Mouse (Mus musculus) forebrain, embryonic 10.5 days (tissue): ENCODE measurements around the gene Dnmt3c. TPM values are rescaled to one million over a fixed set of nuclear protein-coding genes. Genes with fewer than 3 reads are reported as not detected.
"Not testable (repeated sequence)": the region's sequence is repeated elsewhere in the genome, so short reads cannot be mapped to it uniquely, and the experiment has no call there.

Experiments used
- DNase-seq: peaks from one replicate; pipeline ENCODE4 v3.0.0-alpha.2; 2017; ENCODE audit warnings: low spot score; ENCODE audit errors: extremely low spot score
- H3K27ac ChIP-seq: fragments of 300-500 bp; sonication (generic); 2 replicates; pipeline ENCODE4 v1.5.1; 2016; ENCODE audit warnings: mild to moderate bottlenecking
- H3K27me3 ChIP-seq: fragments of 300-500 bp; sonication (generic); 2 replicates; pipeline ENCODE4 v1.6.1; 2016; ENCODE audit warnings: mild to moderate bottlenecking; ENCODE audit not compliant: poor library complexity, severe bottlenecking
- H3K36me3 ChIP-seq: fragments of 300-500 bp; sonication (generic); replicated peaks from 2 replicates; pipeline ENCODE4 v1.6.1; 2016; ENCODE audit warnings: mild to moderate bottlenecking, moderate library complexity
- H3K4me1 ChIP-seq: fragments of 300-500 bp; sonication (generic); 2 replicates; pipeline ENCODE4 v1.6.1; 2016
- H3K4me3 ChIP-seq: fragments of 300-500 bp; sonication (generic); 2 replicates; pipeline ENCODE4 v1.5.1; 2016; ENCODE audit warnings: mild to moderate bottlenecking, moderate library complexity
- H3K9me3 ChIP-seq: fragments of 300-500 bp; sonication (generic); 2 replicates; pipeline ENCODE4 v1.6.1; 2016; ENCODE audit warnings: mild to moderate bottlenecking, moderate library complexity
- WGBS: fragments of 180-500 bp; shearing (Covaris S2); methylation state at CpG from one replicate; pipeline ENCODE4 v1.1.7; 2016; 5-methylcytosine and 5-hydroxymethylcytosine counted together
- polyA plus RNA-seq: library from polyadenylated mRNA; unstranded; fragments of >200 nt; fragmentation: Nextera tagmentation; extraction: Ambion mirVana; gene quantifications from 2 replicates; pipeline ENCODE4 v1.2.1, GENCODE M21; 2016

Dnmt3c gene
- 0.07 TPM in 1 of 2 replicates, not detected in the other for polyA plus RNA-seq

GRCm38 (mm10) chr2:153696352-153696751 is at the start of gene Dnmt3c:
Gene Dnmt3c (plus strand): TSS chr2:153696652.
- Histone ChIP-seq H3K36me3 (no peaks in the 10 kb centered on the region), H3K4me1 (no peaks in the 10 kb centered on the region), H3K4me3 (no peak within 1 kb of the TSS), H3K27me3 (no peaks in the 10 kb centered on the region), H3K9me3 (no peaks in the 10 kb centered on the region), H3K27ac (no peak within 1 kb of the TSS)
- no peak for DNase-seq

- peak overlapping the region; percentile 93 for H3K27ac ChIP-seq
- H3K4me3 ChIP-seq, result peak overlapping the region; percentile 87
- peaks cover 46% of the 10 kb centered on the region for H3K4me1 ChIP-seq
- WGBS, result 17% methylated on average over 14 of the region's 14 CpGs
- H3K9me3 ChIP-seq, result no peaks in the 10 kb centered on the region
- H3K27me3 ChIP-seq, result peaks cover 20% of the 10 kb centered on the region
- DNase-seq, result no peak
- H3K36me3 ChIP-seq, result no peaks in the 10 kb centered on the region
Observed at GRCm38 (mm10) chr2:153648773-153649297, 47.6 kb upstream of the Dnmt3c start.

- H3K36me3 ChIP-seq, result peaks cover 4% of the 10 kb centered on the region; the same call in 1 of the 2 replicates
- H3K27me3 ChIP-seq, result peaks cover 20% of the 10 kb centered on the region
- peak within 1 kb of the TSS; percentile 93 for H3K27ac ChIP-seq
- peaks cover 50% of the 10 kb centered on the region for H3K4me1 ChIP-seq
- DNase-seq, result peak; percentile 69
- under 1% methylated on average over 86 of the region's 93 CpGs for WGBS
- no peaks in the 10 kb centered on the region for H3K9me3 ChIP-seq
- peak within 1 kb of the TSS; percentile 87 for H3K4me3 ChIP-seq
Observed at GRCm38 (mm10) chr2:153649298-153650013, 47.0 kb upstream of the Dnmt3c start, which contains the start of gene Dnmt3b. Gene Dnmt3b (plus strand): TSS chr2:153649450.

DNA sequence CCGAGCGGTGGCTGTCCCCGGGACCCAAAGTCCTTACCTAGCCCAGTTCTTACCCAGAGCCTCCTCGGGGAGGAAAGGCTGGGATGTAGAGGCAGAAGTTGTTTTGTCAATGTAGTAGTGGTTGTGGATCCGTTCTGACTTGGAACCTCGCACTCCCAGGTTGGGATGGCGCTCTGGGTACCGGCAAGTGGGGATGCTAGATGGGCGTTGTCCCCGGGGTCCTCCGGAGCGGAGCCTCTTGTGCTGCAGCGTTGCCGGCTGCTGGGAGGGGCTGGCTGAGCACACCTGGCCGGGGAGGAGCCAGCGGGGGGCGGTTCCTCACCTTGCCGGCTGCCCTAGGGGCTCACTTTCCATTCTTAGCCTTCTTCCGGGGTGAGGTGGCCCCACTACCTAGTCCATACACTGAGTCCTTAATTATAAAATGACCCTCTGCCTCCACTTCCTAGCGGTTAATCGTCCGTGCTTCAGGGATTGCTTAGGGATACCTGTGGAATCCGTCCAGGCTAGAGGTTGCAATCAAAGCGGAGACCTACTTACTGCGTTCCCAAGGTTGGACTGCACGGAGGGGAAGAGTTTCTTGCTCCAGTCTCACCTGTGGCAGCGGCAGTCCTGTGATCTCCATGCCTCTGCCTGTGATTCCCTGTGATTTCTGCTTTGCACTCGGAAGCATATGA is 46.3 kb upstream of the Dnmt3c start:
- DNase-seq, result no peak

DNA sequence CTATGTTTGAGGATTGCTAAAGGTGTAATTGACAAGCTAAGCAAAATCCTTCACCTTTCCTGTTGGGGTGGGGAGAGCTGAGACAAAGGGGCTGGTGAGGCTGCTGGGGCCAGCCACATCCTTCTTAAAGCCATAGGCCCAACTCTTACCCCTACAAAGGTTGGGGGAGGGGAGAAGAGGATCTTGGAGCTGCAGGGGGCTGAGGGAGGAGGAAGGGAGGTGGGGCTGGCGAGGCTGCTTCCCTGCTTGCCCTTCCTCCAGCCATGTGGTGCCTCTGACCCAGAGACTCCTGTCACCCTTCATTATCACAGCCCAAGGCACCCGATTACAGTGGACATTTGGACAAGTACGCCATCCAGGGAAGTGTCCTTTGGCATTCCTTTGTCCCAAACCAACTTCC is 44.8 kb upstream of the Dnmt3c start:
- H3K4me1 ChIP-seq, result peaks cover 50% of the 10 kb centered on the region
- DNase-seq, result no peak
- H3K27me3 ChIP-seq, result peaks cover 20% of the 10 kb centered on the region
- H3K9me3 ChIP-seq, result no peaks in the 10 kb centered on the region
- H3K27ac ChIP-seq, result peak overlapping the region; percentile 44; the same call in 1 of the 2 replicates
- WGBS, result 32% methylated on average over 3 of the region's 3 CpGs
- no peak overlapping the region for H3K4me3 ChIP-seq
- H3K36me3 ChIP-seq, result peaks cover 15% of the 10 kb centered on the region; the same call in 1 of the 2 replicates

More for the DNA sequence above, 46.3 kb upstream of the Dnmt3c start:
- under 1% methylated on average over 28 of the region's 28 CpGs for WGBS
- peaks cover 50% of the 10 kb centered on the region for H3K4me1 ChIP-seq
- no peaks in the 10 kb centered on the region for H3K9me3 ChIP-seq
- H3K27ac ChIP-seq, result peak overlapping the region; percentile 93
- peaks cover 20% of the 10 kb centered on the region for H3K27me3 ChIP-seq
- peak overlapping the region; percentile 87 for H3K4me3 ChIP-seq
- H3K36me3 ChIP-seq, result peaks cover 9% of the 10 kb centered on the region; the same call in 1 of the 2 replicates

GRCm38 (mm10) chr2:153657659-153658058 is 38.8 kb upstream of the Dnmt3c start:
- Histone ChIP-seq H3K36me3 (peaks cover 31% of the 10 kb centered on the region), H3K4me1 (peaks cover 16% of the 10 kb centered on the region)
- H3K27ac ChIP-seq, H3K4me3 ChIP-seq, DNase-seq, H3K9me3 ChIP-seq, H3K27me3 ChIP-seq: not testable (repeated sequence)
- WGBS, result 88% methylated on average over 8 of the region's 8 CpGs

DNA sequence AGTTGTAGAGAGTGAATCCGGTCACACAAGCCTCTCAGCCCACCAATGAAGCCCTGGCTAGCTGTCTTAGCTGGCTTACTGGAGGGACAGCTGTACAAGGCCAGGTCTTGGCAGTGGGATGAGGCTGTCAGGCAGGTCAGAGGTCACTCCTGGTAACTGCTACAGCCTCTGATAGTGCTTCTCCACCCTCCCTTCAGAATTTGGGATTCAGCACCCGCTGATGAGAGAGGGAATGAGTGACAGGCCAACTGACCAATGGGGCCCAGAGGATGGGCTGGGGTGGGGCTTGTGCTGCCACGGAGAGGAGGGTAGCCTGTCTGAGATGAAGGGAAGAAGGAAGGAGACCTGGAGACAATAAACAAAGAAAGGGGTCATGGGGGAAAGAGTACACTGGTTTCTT is 35.8 kb upstream of the Dnmt3c start:
- 46% methylated on average over 3 of the region's 3 CpGs for WGBS
- Histone ChIP-seq H3K4me1 (peaks cover 3% of the 10 kb centered on the region; the same call in 1 of the 2 replicates), H3K27me3 (no peaks in the 10 kb centered on the region), H3K27ac (no peak overlapping the region), H3K36me3 (peaks cover 51% of the 10 kb centered on the region), H3K4me3 (no peak overlapping the region), H3K9me3 (no peaks in the 10 kb centered on the region)
- DNase-seq, result no peak

DNA sequence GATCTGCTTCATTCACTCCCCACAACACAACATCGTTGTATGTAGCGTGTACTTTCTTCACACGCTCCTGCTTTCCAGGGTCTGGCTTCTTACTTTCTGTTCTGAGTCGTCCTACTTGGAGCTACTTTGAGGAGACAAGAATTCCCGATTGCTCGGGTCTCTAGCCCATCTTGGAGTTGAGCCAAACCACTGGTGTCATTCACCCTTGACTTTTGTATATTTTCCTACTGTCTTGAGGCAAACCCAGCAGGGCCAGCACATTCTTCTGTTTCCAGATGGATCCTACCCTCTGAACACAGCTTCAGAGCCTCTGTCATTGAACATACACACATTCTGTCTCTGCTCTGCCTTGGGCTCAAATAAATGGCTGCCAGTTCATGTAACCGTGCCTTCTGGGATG is 31.1 kb upstream of the Dnmt3c start:
- Histone ChIP-seq H3K4me3 (no peak overlapping the region), H3K36me3 (peaks cover 80% of the 10 kb centered on the region), H3K27me3 (no peaks in the 10 kb centered on the region), H3K9me3 (no peaks in the 10 kb centered on the region), H3K27ac (no peak overlapping the region), H3K4me1 (peaks cover 3% of the 10 kb centered on the region; the same call in 1 of the 2 replicates)
- 91% methylated on average over 7 of the region's 7 CpGs for WGBS
- DNase-seq, result no peak

- Histone ChIP-seq H3K4me1 (no peaks in the 10 kb centered on the region), H3K36me3 (peaks cover 76% of the 10 kb centered on the region), H3K9me3 (no peaks in the 10 kb centered on the region), H3K27me3 (no peaks in the 10 kb centered on the region), H3K4me3 (no peak overlapping the region), H3K27ac (no peak overlapping the region)
- 80% methylated on average over 7 of the region's 7 CpGs for WGBS
- no peak for DNase-seq
Observed at GRCm38 (mm10) chr2:153668754-153669376, 27.6 kb upstream of the Dnmt3c start.

GRCm38 (mm10) chr2:153670111-153670510 is 26.3 kb upstream of the Dnmt3c start:
- H3K27ac ChIP-seq, result no peak overlapping the region
- DNase-seq, result no peak
- peaks cover 72% of the 10 kb centered on the region for H3K36me3 ChIP-seq
- no peaks in the 10 kb centered on the region for H3K9me3 ChIP-seq
- H3K4me3 ChIP-seq, result no peak overlapping the region
- no peaks in the 10 kb centered on the region for H3K4me1 ChIP-seq
- H3K27me3 ChIP-seq, result no peaks in the 10 kb centered on the region
- 90% methylated on average over 5 of the region's 5 CpGs for WGBS

- WGBS, result 95% methylated on average over 2 of the region's 2 CpGs
- no peaks in the 10 kb centered on the region for H3K4me1 ChIP-seq
- no peak overlapping the region for H3K4me3 ChIP-seq
- peaks cover 77% of the 10 kb centered on the region for H3K36me3 ChIP-seq
- H3K27me3 ChIP-seq, result no peaks in the 10 kb centered on the region
- DNase-seq, result no peak
- no peaks in the 10 kb centered on the region for H3K9me3 ChIP-seq
- H3K27ac ChIP-seq, result no peak overlapping the region
Observed at GRCm38 (mm10) chr2:153672619-153673018, 23.8 kb upstream of the Dnmt3c start.

- 89% methylated on average over 1 of the region's 1 CpGs for WGBS
- not testable (repeated sequence) for H3K4me3 ChIP-seq, DNase-seq, H3K9me3 ChIP-seq, H3K27me3 ChIP-seq, H3K4me1 ChIP-seq, H3K27ac ChIP-seq
- H3K36me3 ChIP-seq, result peaks cover 79% of the 10 kb centered on the region
Observed at GRCm38 (mm10) chr2:153675364-153675763, 21.1 kb upstream of the Dnmt3c start.
